Mouse (Mus musculus): ENCODE measurements around the gene Ulk4. TPM values are rescaled to one million over a fixed set of nuclear protein-coding genes. Genes with fewer than 3 reads are reported as not detected.
"Not testable (repeated sequence)": the region's sequence is repeated elsewhere in the genome, so short reads cannot be mapped to it uniquely, and the experiment has no call there.

Gene Ulk4
- polyA plus RNA-seq, 1 experiment from 2014 or later, result 193 TPM

GRCm38 (mm10) chr9:120932797-120933586 lies 344.0 kb downstream of the Ulk4 start:
- H3K9me3 ChIP-seq, result no peaks in the 10 kb centered on the region
- peak overlapping the region; percentile 93 for H3K4me3 ChIP-seq (replicated peaks)
- H3K9ac ChIP-seq (replicated peaks), result peak overlapping the region; percentile 97
- H3K4me2 ChIP-seq, result peak overlapping the region; percentile 43
- ATAC-seq (ENCODE audit: insufficient number of reproducible peaks, insufficient read depth, low FRiP score, low TSS enrichment, low read depth), result peak; percentile 88
- peaks cover 32% of the 10 kb centered on the region for H3K4me1 ChIP-seq (replicated peaks)
- no peaks in the 10 kb centered on the region for H3K27me3 ChIP-seq
- peaks cover 9% of the 10 kb centered on the region for H3K36me3 ChIP-seq
- 7% methylated on average over 66 of the region's 78 CpGs for WGBS
- H3K27ac ChIP-seq, result peak overlapping the region; percentile 94

- H3K36me3 ChIP-seq, result peaks cover 3% of the 10 kb centered on the region; the same call in 1 of the 2 replicates
- H3K27ac ChIP-seq, result no peak overlapping the region
- no peaks in the 10 kb centered on the region for H3K9me3 ChIP-seq
- no peak overlapping the region for H3K4me2 ChIP-seq
- ATAC-seq (ENCODE audit: insufficient number of reproducible peaks, insufficient read depth, low FRiP score, low TSS enrichment, low read depth), result no peak
- no peak overlapping the region for H3K9ac ChIP-seq (replicated peaks)
- 70% methylated on average over 6 of the region's 6 CpGs for WGBS
- peaks cover 26% of the 10 kb centered on the region for H3K4me1 ChIP-seq (replicated peaks)
- H3K27me3 ChIP-seq, result no peaks in the 10 kb centered on the region
- H3K4me3 ChIP-seq (replicated peaks), result no peak overlapping the region
These were observed 344.6 kb downstream of the Ulk4 start for GRCm38 (mm10) chr9:120932371-120932770.

- H3K4me1 ChIP-seq (replicated peaks), result peaks cover 16% of the 10 kb centered on the region
- WGBS, result 82% methylated on average over 8 of the region's 8 CpGs
- H3K4me2 ChIP-seq, result no peak overlapping the region
- no peak for ATAC-seq (ENCODE audit: insufficient number of reproducible peaks, insufficient read depth, low FRiP score, low TSS enrichment, low read depth)
- no peaks in the 10 kb centered on the region for H3K36me3 ChIP-seq
- no peak overlapping the region for H3K27ac ChIP-seq
- no peak overlapping the region for H3K4me3 ChIP-seq (replicated peaks)
- no peaks in the 10 kb centered on the region for H3K27me3 ChIP-seq
- H3K9me3 ChIP-seq, result no peaks in the 10 kb centered on the region
- no peak overlapping the region for H3K9ac ChIP-seq (replicated peaks)
These were observed 346.2 kb downstream of the Ulk4 start for GRCm38 (mm10) chr9:120930811-120931210.

- ATAC-seq (ENCODE audit: insufficient number of reproducible peaks, insufficient read depth, low FRiP score, low TSS enrichment, low read depth), result no peak
- no peaks in the 10 kb centered on the region for H3K36me3 ChIP-seq
- no peak overlapping the region for H3K4me3 ChIP-seq (replicated peaks)
- no peak overlapping the region for H3K4me2 ChIP-seq
- WGBS, result 92% methylated on average over 12 of the region's 12 CpGs
- H3K4me1 ChIP-seq (replicated peaks), result peaks cover 8% of the 10 kb centered on the region; the same call in 1 of the 2 replicates
- H3K9ac ChIP-seq (replicated peaks), result no peak overlapping the region
- H3K27ac ChIP-seq, result no peak overlapping the region
- H3K9me3 ChIP-seq, result no peaks in the 10 kb centered on the region
- no peaks in the 10 kb centered on the region for H3K27me3 ChIP-seq
These were observed 347.0 kb downstream of the Ulk4 start for GRCm38 (mm10) chr9:120930021-120930420.

GRCm38 (mm10) chr9:120929081-120929480 lies 347.9 kb downstream of the Ulk4 start, which contains the start of gene Ctnnb1:
Ctnnb1 (plus strand) TSS chr9:120929216.
- no peak within 1 kb of the TSS for H3K27ac ChIP-seq
- H3K36me3 ChIP-seq, result no peaks in the 10 kb centered on the region
- H3K4me1 ChIP-seq (replicated peaks), result peaks cover 6% of the 10 kb centered on the region; the same call in 1 of the 2 replicates
- no peaks in the 10 kb centered on the region for H3K27me3 ChIP-seq
- no peak within 1 kb of the TSS for H3K4me3 ChIP-seq (replicated peaks)
- no peaks in the 10 kb centered on the region for H3K9me3 ChIP-seq
- WGBS, result 81% methylated on average over 11 of the region's 11 CpGs
- ATAC-seq (ENCODE audit: insufficient number of reproducible peaks, insufficient read depth, low FRiP score, low TSS enrichment, low read depth), result no peak
- H3K9ac ChIP-seq (replicated peaks), result no peak within 1 kb of the TSS
- no peak within 1 kb of the TSS for H3K4me2 ChIP-seq

GRCm38 (mm10) chr9:120926939-120927606 lies 349.9 kb downstream of the Ulk4 start:
- Histone ChIP-seq H3K36me3 (no peaks in the 10 kb centered on the region), H3K27me3 (no peaks in the 10 kb centered on the region), H3K9me3 (no peaks in the 10 kb centered on the region), H3K4me2 (peak overlapping the region; percentile 11; the same call in 1 of the 2 replicates), H3K4me3 (replicated peaks) (no peak overlapping the region), H3K27ac (no peak overlapping the region), H3K9ac (replicated peaks) (no peak overlapping the region), H3K4me1 (replicated peaks) (peaks cover 11% of the 10 kb centered on the region; the same call in 1 of the 2 replicates)
- WGBS, result 30% methylated on average over 9 of the region's 9 CpGs
- ATAC-seq (ENCODE audit: insufficient number of reproducible peaks, insufficient read depth, low FRiP score, low TSS enrichment, low read depth), result no peak

- H3K27ac ChIP-seq, result no peak overlapping the region
- H3K4me2 ChIP-seq, result no peak overlapping the region
- peaks cover 11% of the 10 kb centered on the region; the same call in 1 of the 2 replicates for H3K4me1 ChIP-seq (replicated peaks)
- no peak for ATAC-seq (ENCODE audit: insufficient number of reproducible peaks, insufficient read depth, low FRiP score, low TSS enrichment, low read depth)
- H3K27me3 ChIP-seq, result no peaks in the 10 kb centered on the region
- no peaks in the 10 kb centered on the region for H3K9me3 ChIP-seq
- no peaks in the 10 kb centered on the region for H3K36me3 ChIP-seq
- 67% methylated on average over 1 of the region's 1 CpGs for WGBS
- no peak overlapping the region for H3K4me3 ChIP-seq (replicated peaks)
- no peak overlapping the region for H3K9ac ChIP-seq (replicated peaks)
These were observed 350.9 kb downstream of the Ulk4 start for GRCm38 (mm10) chr9:120926126-120926525.

GRCm38 (mm10) chr9:120919130-120919529 lies 357.9 kb downstream of the Ulk4 start:
- Histone ChIP-seq H3K4me1 (replicated peaks) (peaks cover 9% of the 10 kb centered on the region; the same call in 1 of the 2 replicates), H3K27ac (no peak overlapping the region), H3K36me3 (no peaks in the 10 kb centered on the region), H3K9me3 (peaks cover 6% of the 10 kb centered on the region; the same call in 1 of the 2 replicates), H3K4me2 (no peak overlapping the region), H3K9ac (replicated peaks) (no peak overlapping the region), H3K27me3 (no peaks in the 10 kb centered on the region), H3K4me3 (replicated peaks) (no peak overlapping the region)
- 0 out of 2 replicates have a peak, but pooled peaks have one; percentile 31 for ATAC-seq (ENCODE audit: insufficient number of reproducible peaks, insufficient read depth, low FRiP score, low TSS enrichment, low read depth)
- WGBS, result 81% methylated on average over 5 of the region's 5 CpGs

- H3K4me2 ChIP-seq, result no peak overlapping the region
- H3K9me3 ChIP-seq, result peaks cover 6% of the 10 kb centered on the region; the same call in 1 of the 2 replicates
- H3K27ac ChIP-seq, result no peak overlapping the region
- 40% methylated on average over 6 of the region's 6 CpGs for WGBS
- no peaks in the 10 kb centered on the region for H3K27me3 ChIP-seq
- H3K4me1 ChIP-seq (replicated peaks), result peaks cover 9% of the 10 kb centered on the region; the same call in 1 of the 2 replicates
- H3K9ac ChIP-seq (replicated peaks), result no peak overlapping the region
- no peak for ATAC-seq (ENCODE audit: insufficient number of reproducible peaks, insufficient read depth, low FRiP score, low TSS enrichment, low read depth)
- no peak overlapping the region for H3K4me3 ChIP-seq (replicated peaks)
- no peaks in the 10 kb centered on the region for H3K36me3 ChIP-seq
These were observed 358.4 kb downstream of the Ulk4 start for GRCm38 (mm10) chr9:120918642-120919041.

GRCm38 (mm10) chr9:120918211-120918610 lies 358.8 kb downstream of the Ulk4 start:
- Histone ChIP-seq H3K9ac (replicated peaks) (no peak overlapping the region), H3K27ac (no peak overlapping the region), H3K4me3 (replicated peaks) (no peak overlapping the region), H3K27me3 (no peaks in the 10 kb centered on the region), H3K36me3 (no peaks in the 10 kb centered on the region), H3K4me1 (replicated peaks) (peaks cover 9% of the 10 kb centered on the region; the same call in 1 of the 2 replicates), H3K9me3 (peaks cover 6% of the 10 kb centered on the region; the same call in 1 of the 2 replicates), H3K4me2 (no peak overlapping the region)
- no peak for ATAC-seq (ENCODE audit: insufficient number of reproducible peaks, insufficient read depth, low FRiP score, low TSS enrichment, low read depth)
- 78% methylated on average over 5 of the region's 5 CpGs for WGBS

GRCm38 (mm10) chr9:120917619-120918018 lies 359.4 kb downstream of the Ulk4 start:
- not testable (repeated sequence) for H3K4me3 ChIP-seq (replicated peaks); H3K9me3 ChIP-seq; H3K36me3 ChIP-seq; H3K27me3 ChIP-seq; H3K4me2 ChIP-seq; ATAC-seq (ENCODE audit: insufficient number of reproducible peaks, insufficient read depth, low FRiP score, low TSS enrichment, low read depth); H3K27ac ChIP-seq; H3K4me1 ChIP-seq (replicated peaks); H3K9ac ChIP-seq (replicated peaks)
- WGBS, result 94% methylated on average over 2 of the region's 2 CpGs

All from limb, embryonic 12.5 days (tissue).